Mouse (Mus musculus): Measurements from ENCODE around the gene Paqr7.
A peak's percentile ranks its signal among the peaks of the same experiment; 100 is the strongest.

Paqr7 gene

GRCm38 (mm10) chr4:134496595-134497210 is at the start of gene Paqr7:
Paqr7 (plus strand) TSS chr4:134496697.
- peak; percentile 67 for DNase-seq (ENCODE audit: low read depth)

- DNase-seq (ENCODE audit: low read depth), result no peak
These were observed 48.5 kb upstream of the Paqr7 start for GRCm38 (mm10) chr4:134447966-134448365.

- DNase-seq (ENCODE audit: low read depth), result no peak
These were observed 46.7 kb upstream of the Paqr7 start for GRCm38 (mm10) chr4:134449595-134450391.

- DNase-seq (ENCODE audit: low read depth), result no peak
These were observed 45.9 kb upstream of the Paqr7 start for GRCm38 (mm10) chr4:134450392-134451195.

GRCm38 (mm10) chr4:134451484-134451883 is 45.0 kb upstream of the Paqr7 start:
- DNase-seq (ENCODE audit: low read depth), result no peak

GRCm38 (mm10) chr4:134453619-134454400 is 42.7 kb upstream of the Paqr7 start:
- DNase-seq (ENCODE audit: low read depth), result no peak

- no peak for DNase-seq (ENCODE audit: low read depth)
These were observed 41.2 kb upstream of the Paqr7 start for GRCm38 (mm10) chr4:134455310-134455709.

- DNase-seq (ENCODE audit: low read depth), result no peak
These were observed 39.2 kb upstream of the Paqr7 start for GRCm38 (mm10) chr4:134457130-134457825.

GRCm38 (mm10) chr4:134458856-134459255 is 37.6 kb upstream of the Paqr7 start:
- no peak for DNase-seq (ENCODE audit: low read depth)

- no peak for DNase-seq (ENCODE audit: low read depth)
These were observed 36.2 kb upstream of the Paqr7 start for GRCm38 (mm10) chr4:134460277-134460676.

GRCm38 (mm10) chr4:134461252-134461651 is 35.2 kb upstream of the Paqr7 start:
- no peak for DNase-seq (ENCODE audit: low read depth)

- no peak for DNase-seq (ENCODE audit: low read depth)
These were observed 30.7 kb upstream of the Paqr7 start for GRCm38 (mm10) chr4:134465789-134466188.

- DNase-seq (ENCODE audit: low read depth), result no peak
These were observed 29.9 kb upstream of the Paqr7 start for GRCm38 (mm10) chr4:134466381-134467262.

- no peak for DNase-seq (ENCODE audit: low read depth)
These were observed 28.9 kb upstream of the Paqr7 start for GRCm38 (mm10) chr4:134467435-134468214.

- peak; percentile 88 for DNase-seq (ENCODE audit: low read depth)
These were observed 28.3 kb upstream of the Paqr7 start, which contains the start of gene Stmn1 for GRCm38 (mm10) chr4:134468215-134468575. Stmn1 (plus strand) TSS chr4:134468320.

GRCm38 (mm10) chr4:134468578-134469266 is 27.8 kb upstream of the Paqr7 start:
- DNase-seq (ENCODE audit: low read depth), result peak; percentile 89

- no peak for DNase-seq (ENCODE audit: low read depth)
These were observed 27.1 kb upstream of the Paqr7 start for GRCm38 (mm10) chr4:134469341-134469796.

- DNase-seq (ENCODE audit: low read depth), result no peak
These were observed 26.5 kb upstream of the Paqr7 start for GRCm38 (mm10) chr4:134469985-134470384.

GRCm38 (mm10) chr4:134471469-134471868 is 25.0 kb upstream of the Paqr7 start:
- DNase-seq (ENCODE audit: low read depth), result no peak
